Mouse (Mus musculus): ENCODE data around the gene Gabra5.

Gabra5 gene

GRCm38 (mm10) chr7:57386517-57387340 is 123.1 kb downstream of the Gabra5 start, which contains the start of gene Gabrg3:
Gene Gabrg3, minus strand, starts transcription at chr7:57387188.
- peak; percentile 28 to 40 for DNase-seq (ENCODE audit: low spot score in 2 of 2)

- peak in 1 of 2 experiments; percentile 17 for DNase-seq (ENCODE audit: low spot score in 2 of 2)
These were observed 125.7 kb downstream of the Gabra5 start for GRCm38 (mm10) chr7:57384112-57384511.

DNA sequence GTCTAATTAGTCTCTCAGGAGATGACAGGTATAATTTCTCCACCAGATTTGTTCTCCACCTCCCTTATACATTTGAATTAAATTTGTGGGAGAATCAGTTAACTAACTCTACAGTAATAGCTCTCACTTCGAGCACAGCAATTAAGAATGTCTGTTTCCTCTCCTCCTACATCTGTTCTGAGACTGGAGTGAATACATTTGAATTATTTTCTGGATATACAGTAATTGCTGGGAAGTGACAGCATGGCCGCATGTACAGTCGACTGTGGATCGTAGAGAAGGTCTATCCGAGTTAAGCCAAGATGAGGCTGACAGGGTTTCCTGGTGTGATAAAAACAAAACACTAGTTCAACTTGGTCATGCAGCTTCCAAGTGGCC is 143.9 kb downstream of the Gabra5 start:
- no peak for DNase-seq (ENCODE audit: low spot score in 2 of 2)

DNA sequence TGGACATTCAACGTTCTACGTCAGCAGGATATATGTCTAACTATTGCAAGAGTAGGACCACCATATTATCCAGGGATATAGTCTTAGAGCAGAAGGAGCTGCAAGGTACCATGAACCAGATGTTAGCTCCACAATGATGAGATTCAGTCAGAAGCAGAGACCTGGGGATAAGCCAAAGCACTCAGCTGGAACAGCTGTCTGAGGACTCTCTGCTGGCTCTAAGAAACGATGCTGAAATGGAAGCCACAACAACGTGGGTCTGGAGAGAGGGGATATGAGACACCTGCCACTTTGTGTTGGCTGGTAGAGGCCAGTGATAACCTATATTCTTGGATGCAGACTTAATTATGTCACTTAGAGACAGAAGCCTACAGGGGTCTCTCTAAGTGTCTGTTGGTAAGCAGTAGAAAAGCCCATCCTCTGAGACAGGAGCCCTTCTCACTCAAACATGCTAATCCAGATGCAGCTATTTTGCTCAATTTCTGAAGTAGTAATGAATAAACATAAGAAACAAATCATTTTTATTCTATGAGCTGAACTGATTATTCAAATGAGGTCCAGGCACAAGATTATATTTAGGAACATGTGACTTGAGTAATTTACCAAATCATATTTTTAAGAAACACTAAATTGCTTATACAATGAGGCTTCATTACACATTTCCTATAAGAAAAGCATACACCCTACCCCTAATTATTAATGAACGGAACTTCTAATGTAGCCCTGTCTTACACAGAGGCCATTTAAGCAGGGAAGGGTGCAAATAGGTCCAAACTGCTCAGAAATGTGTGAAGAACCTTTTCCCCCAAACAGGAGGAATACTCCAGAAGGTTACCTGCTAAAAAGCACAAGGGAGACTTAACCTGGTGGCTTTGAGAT is 144.5 kb downstream of the Gabra5 start:
- DNase-seq (ENCODE audit: low spot score in 2 of 2): no peak

GRCm38 (mm10) chr7:57363812-57364211 is 146.0 kb downstream of the Gabra5 start:
- DNase-seq (ENCODE audit: low spot score in 2 of 2): no peak

GRCm38 (mm10) chr7:57357871-57358540 is 151.9 kb downstream of the Gabra5 start:
- DNase-seq (ENCODE audit: low spot score in 2 of 2): no peak
